Mouse (Mus musculus) erythroblast, embryonic 14.5 days (primary cell): ENCODE data around the gene Rbm17. TPM values are rescaled to one million over a fixed set of nuclear protein-coding genes. Genes with fewer than 3 reads are reported as not detected.

Experiments
- H3K27me3 ChIP-seq: 2 replicates; pipeline ENCODE4 v1.6.1; 2012; ENCODE audit warnings: inconsistent platforms; ENCODE audit not compliant: control insufficient read depth
- H3K36me3 ChIP-seq: 2 replicates; pipeline ENCODE4 v1.6.1; 2012; ENCODE audit warnings: mild to moderate bottlenecking, inconsistent platforms; ENCODE audit not compliant: control insufficient read depth
- H3K4me1 ChIP-seq: 2 replicates; pipeline ENCODE4 v1.6.1; 2012; ENCODE audit warnings: inconsistent platforms; ENCODE audit not compliant: control insufficient read depth
- H3K4me3 ChIP-seq: replicated peaks from 2 replicates; pipeline ENCODE3; 2012; ENCODE audit warnings: moderate library complexity, mild to moderate bottlenecking, inconsistent platforms
- H3K9me3 ChIP-seq: 2 replicates; pipeline ENCODE4 v1.6.1; 2012; ENCODE audit warnings: low read length, inconsistent platforms, mixed read lengths; ENCODE audit not compliant: control insufficient read depth
- GATA1 ChIP-seq: IDR thresholded peaks from 2 replicates; pipeline ENCODE4 v1.6.1; 2012; ENCODE audit warnings: low read length, inconsistent platforms, mixed read lengths
- TAL1 ChIP-seq: IDR thresholded peaks from 3 replicates; pipeline ENCODE4 v1.6.1; 2012; ENCODE audit warnings: low read length, inconsistent platforms, mixed read lengths
- polyA plus RNA-seq: library from polyadenylated mRNA; stranded (reverse); fragments of >175 nt; gene quantifications from 2 replicates; pipeline ENCODE4 v1.2.3, GENCODE M21; 2012

The Rbm17 gene
- polyA plus RNA-seq, 1 experiment: 3.4 TPM

GRCm38 (mm10) chr2:11553471-11554400 lies 50.2 kb downstream of the Rbm17 start, which contains the start of gene Pfkfb3:
Gene Pfkfb3, minus strand, starts transcription at chr2:11554077.
- TF ChIP-seq TAL1 (no peak), GATA1 (no peak)
- no peaks in the 10 kb centered on the region for H3K9me3 ChIP-seq
- peaks cover 8% of the 10 kb centered on the region for H3K4me1 ChIP-seq
- peak within 1 kb of the TSS; percentile 55 for H3K4me3 ChIP-seq
- H3K36me3 ChIP-seq: no peaks in the 10 kb centered on the region
- H3K27me3 ChIP-seq: peaks cover 31% of the 10 kb centered on the region

DNA sequence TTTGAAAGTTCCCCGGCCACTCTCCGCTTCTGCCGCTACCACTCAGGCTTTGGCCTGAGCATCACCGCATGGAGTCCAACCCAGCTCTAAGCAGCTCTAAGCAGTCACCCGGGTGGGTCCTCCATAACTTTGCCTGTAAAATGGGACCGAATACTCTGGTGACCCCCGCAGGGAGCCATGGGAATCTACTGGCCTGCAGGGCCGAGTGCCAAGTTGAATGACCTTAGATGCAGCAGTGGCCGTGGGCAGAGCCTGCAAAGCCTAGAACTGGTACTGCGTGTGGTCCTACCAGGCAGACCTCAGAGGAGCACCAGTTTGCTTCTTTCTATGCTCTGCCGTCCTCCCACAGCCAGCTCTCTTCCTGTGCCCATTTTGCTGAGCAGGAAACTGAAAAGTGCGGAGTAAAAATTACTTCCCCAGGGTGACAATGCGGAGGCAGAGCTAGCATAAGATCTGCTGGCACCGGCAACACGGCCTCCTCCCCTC lies 50.9 kb downstream of the Rbm17 start:
- H3K27me3 ChIP-seq: peaks cover 31% of the 10 kb centered on the region
- peaks cover 8% of the 10 kb centered on the region for H3K4me1 ChIP-seq
- H3K9me3 ChIP-seq: no peaks in the 10 kb centered on the region
- TF ChIP-seq GATA1 (no peak), TAL1 (no peak)
- no peaks in the 10 kb centered on the region for H3K36me3 ChIP-seq
- peak overlapping the region; percentile 55 for H3K4me3 ChIP-seq

DNA sequence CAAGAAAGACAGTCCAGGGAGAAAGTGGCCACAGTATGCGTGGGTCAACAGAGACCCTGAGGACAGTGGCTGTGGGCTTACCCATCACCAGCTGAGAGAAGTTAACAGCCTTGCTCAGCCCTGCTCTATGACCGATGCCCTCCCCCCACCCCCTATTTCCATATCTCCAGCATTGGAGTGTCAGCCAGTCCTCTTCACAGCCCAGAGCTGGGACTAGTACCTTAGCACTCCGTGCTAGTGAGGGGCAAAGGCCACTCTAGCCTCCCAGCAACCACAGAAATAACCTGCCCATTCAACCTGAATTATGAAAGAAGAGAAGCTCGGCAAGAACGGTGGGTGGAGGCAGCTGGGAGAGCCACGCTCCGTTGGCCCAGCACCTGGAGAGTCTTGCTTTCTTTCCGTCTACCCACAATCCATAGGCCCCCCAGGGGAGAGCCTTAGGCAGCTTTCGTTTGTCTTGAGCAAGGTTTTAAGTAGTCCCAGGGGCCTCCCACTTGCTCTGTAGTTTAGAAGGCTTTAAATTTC lies 51.6 kb downstream of the Rbm17 start:
- Histone ChIP-seq H3K36me3 (no peaks in the 10 kb centered on the region), H3K4me1 (peaks cover 8% of the 10 kb centered on the region), H3K9me3 (no peaks in the 10 kb centered on the region), H3K27me3 (peaks cover 31% of the 10 kb centered on the region), H3K4me3 (no peak overlapping the region)
- no peak for TF ChIP-seq TAL1
- TF ChIP-seq GATA1: no peak

GRCm38 (mm10) chr2:11551726-11552125 lies 52.2 kb downstream of the Rbm17 start:
- Histone ChIP-seq H3K27me3 (peaks cover 31% of the 10 kb centered on the region), H3K4me3 (no peak overlapping the region), H3K36me3 (no peaks in the 10 kb centered on the region), H3K4me1 (peaks cover 8% of the 10 kb centered on the region), H3K9me3 (no peaks in the 10 kb centered on the region)
- no peak for TF ChIP-seq GATA1
- TF ChIP-seq TAL1: no peak

DNA sequence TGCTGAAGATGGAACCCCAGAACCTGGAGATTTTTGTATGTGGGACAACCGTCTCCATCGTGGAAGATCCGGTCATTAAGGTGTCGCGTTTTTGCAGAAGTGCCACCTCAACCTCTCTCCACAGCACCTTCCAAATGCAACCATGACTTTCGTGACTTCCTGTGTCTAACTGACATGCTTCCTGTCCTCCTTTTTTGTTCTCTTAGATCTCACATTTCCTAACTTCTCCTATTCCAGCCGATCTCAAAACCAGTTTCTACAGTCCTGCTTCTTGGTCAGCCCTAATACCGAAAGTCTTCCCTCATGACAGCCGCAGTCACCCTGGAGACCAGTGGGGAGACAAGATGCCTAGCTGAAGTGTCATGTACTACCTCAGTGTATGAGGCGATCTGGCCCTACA lies 55.4 kb downstream of the Rbm17 start:
- peaks cover 6% of the 10 kb centered on the region for H3K4me1 ChIP-seq
- TF ChIP-seq TAL1 (no peak), GATA1 (no peak)
- no peak overlapping the region for H3K4me3 ChIP-seq
- H3K36me3 ChIP-seq: no peaks in the 10 kb centered on the region
- no peaks in the 10 kb centered on the region for H3K9me3 ChIP-seq
- H3K27me3 ChIP-seq: peaks cover 15% of the 10 kb centered on the region

- TF ChIP-seq TAL1 (no peak), GATA1 (no peak)
- H3K9me3 ChIP-seq: no peaks in the 10 kb centered on the region
- no peaks in the 10 kb centered on the region for H3K36me3 ChIP-seq
- peaks cover 1% of the 10 kb centered on the region; the same call in 1 of the 2 replicates for H3K4me1 ChIP-seq
- H3K27me3 ChIP-seq: peaks cover 6% of the 10 kb centered on the region
- no peak overlapping the region for H3K4me3 ChIP-seq
These were observed 56.3 kb downstream of the Rbm17 start for GRCm38 (mm10) chr2:11547609-11548008.

DNA sequence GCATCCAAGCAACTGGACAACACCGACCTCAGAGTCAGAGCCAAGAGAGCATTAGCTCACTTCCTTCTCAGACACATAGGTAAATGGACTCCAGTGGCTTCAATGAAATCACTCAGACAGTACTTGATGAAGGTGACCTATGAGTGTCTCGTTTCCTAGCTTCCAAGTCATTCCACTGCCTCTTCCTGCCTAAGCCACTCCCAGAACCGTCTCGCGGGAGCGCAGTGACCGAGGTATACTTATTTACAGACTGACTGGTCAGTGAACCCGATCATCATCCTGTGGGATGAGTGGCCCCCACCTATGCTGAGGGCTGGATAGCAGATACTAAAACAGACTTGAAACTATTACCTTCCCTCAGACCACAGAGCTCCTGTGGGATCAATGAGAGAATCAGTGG lies 57.9 kb downstream of the Rbm17 start:
- no peaks in the 10 kb centered on the region; the same call in 1 of the 2 replicates for H3K27me3 ChIP-seq
- peaks cover 1% of the 10 kb centered on the region; the same call in 1 of the 2 replicates for H3K4me1 ChIP-seq
- H3K4me3 ChIP-seq: no peak overlapping the region
- TF ChIP-seq TAL1: no peak
- TF ChIP-seq GATA1: no peak
- H3K36me3 ChIP-seq: no peaks in the 10 kb centered on the region
- H3K9me3 ChIP-seq: no peaks in the 10 kb centered on the region

- Histone ChIP-seq H3K9me3 (no peaks in the 10 kb centered on the region), H3K4me3 (no peak overlapping the region), H3K27me3 (no peaks in the 10 kb centered on the region; the same call in 1 of the 2 replicates), H3K36me3 (no peaks in the 10 kb centered on the region), H3K4me1 (peaks cover 1% of the 10 kb centered on the region; the same call in 1 of the 2 replicates)
- no peak for TF ChIP-seq TAL1
- no peak for TF ChIP-seq GATA1
These were observed 58.6 kb downstream of the Rbm17 start for GRCm38 (mm10) chr2:11545380-11545779.

GRCm38 (mm10) chr2:11544342-11544741 lies 59.6 kb downstream of the Rbm17 start:
- H3K27me3 ChIP-seq: no peaks in the 10 kb centered on the region
- no peak overlapping the region for H3K4me3 ChIP-seq
- TF ChIP-seq GATA1: no peak
- TF ChIP-seq TAL1: no peak
- H3K36me3 ChIP-seq: no peaks in the 10 kb centered on the region
- no peaks in the 10 kb centered on the region for H3K9me3 ChIP-seq
- H3K4me1 ChIP-seq: peaks cover 1% of the 10 kb centered on the region; the same call in 1 of the 2 replicates
